Mouse (Mus musculus) heart, embryonic 12.5 days (tissue): ENCODE measurements at regions not wholly inside any gene's neighbourhood (a gene's known extent, or its start where the extent isn't known, plus 50 kb on each side); places are given as distances from the start of the nearest gene placed in this dataset.

Experiments
- ATAC-seq: fragments of 200-750 bp; cut with Nextera tagmentation; 2 replicates; pipeline ENCODE4 v1.8.0; 2017; ENCODE audit warnings: moderate TSS enrichment, moderate library complexity; ENCODE audit not compliant: insufficient number of reproducible peaks, low FRiP score
- H3K27ac ChIP-seq: fragments of 300-500 bp; sonication (generic); 2 replicates; pipeline ENCODE4 v1.5.1; 2016; ENCODE audit warnings: mild to moderate bottlenecking, moderate library complexity; ENCODE audit not compliant: poor library complexity, severe bottlenecking
- H3K27me3 ChIP-seq: fragments of 300-500 bp; sonication (generic); replicated peaks from 2 replicates; pipeline ENCODE4 v1.6.1; 2016; ENCODE audit warnings: mild to moderate bottlenecking, moderate library complexity
- H3K36me3 ChIP-seq: fragments of 300-500 bp; sonication (generic); 2 replicates; pipeline ENCODE4 v1.6.1; 2016; ENCODE audit warnings: mild to moderate bottlenecking, moderate library complexity
- H3K4me1 ChIP-seq: fragments of 300-500 bp; sonication (generic); replicated peaks from 2 replicates; pipeline ENCODE4 v1.6.1; 2016; ENCODE audit warnings: mild to moderate bottlenecking
- H3K4me2 ChIP-seq: fragments of 300-500 bp; sonication (generic); 2 replicates; pipeline ENCODE4 v1.6.1; 2016; ENCODE audit warnings: mild to moderate bottlenecking, moderate library complexity
- H3K4me3 ChIP-seq: fragments of 300-500 bp; sonication (generic); 2 replicates; pipeline ENCODE4 v1.5.1; 2016; ENCODE audit warnings: mild to moderate bottlenecking
- H3K9ac ChIP-seq: fragments of 300-500 bp; sonication (generic); 2 replicates; pipeline ENCODE4 v1.6.1; 2016; ENCODE audit warnings: mild to moderate bottlenecking, moderate library complexity
- H3K9me3 ChIP-seq: fragments of 300-500 bp; sonication (generic); replicated peaks from 2 replicates; pipeline ENCODE4 v1.6.1; 2016; ENCODE audit warnings: mild to moderate bottlenecking, moderate library complexity
- WGBS: fragments of 180-500 bp; shearing (Covaris S2); methylation state at CpG from one replicate; pipeline ENCODE4 v1.1.7; 2016; 5-methylcytosine and 5-hydroxymethylcytosine counted together

DNA sequence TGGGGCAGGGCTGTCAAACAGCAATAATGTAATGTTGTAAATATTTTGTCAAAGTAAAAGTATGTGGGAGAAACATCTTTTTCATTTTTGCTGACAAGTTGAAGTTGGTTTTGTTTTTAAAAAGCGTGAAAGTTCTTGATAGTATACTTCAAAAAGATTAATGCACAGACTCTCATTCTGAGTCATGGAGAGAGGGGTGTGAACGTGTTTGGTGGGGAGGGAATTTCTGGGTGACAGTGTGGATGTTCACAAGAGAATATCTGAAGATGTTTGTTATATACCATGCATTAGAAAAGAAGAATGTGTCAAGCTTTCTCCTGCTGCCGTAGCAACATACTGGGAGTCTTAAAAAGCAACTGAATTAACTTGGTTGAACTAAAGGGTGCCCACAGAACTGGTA lies 57.0 kb downstream of the Rps29 start:
- H3K4me3 ChIP-seq, result no peak overlapping the region
- H3K9me3 ChIP-seq, result no peaks in the 10 kb centered on the region
- no peaks in the 10 kb centered on the region for H3K4me1 ChIP-seq
- H3K4me2 ChIP-seq, result no peak overlapping the region
- H3K9ac ChIP-seq, result no peak overlapping the region
- no peak for ATAC-seq
- no peaks in the 10 kb centered on the region for H3K36me3 ChIP-seq
- H3K27me3 ChIP-seq, result no peaks in the 10 kb centered on the region
- WGBS, result 61% methylated on average over 3 of the region's 3 CpGs
- H3K27ac ChIP-seq, result no peak overlapping the region

DNA sequence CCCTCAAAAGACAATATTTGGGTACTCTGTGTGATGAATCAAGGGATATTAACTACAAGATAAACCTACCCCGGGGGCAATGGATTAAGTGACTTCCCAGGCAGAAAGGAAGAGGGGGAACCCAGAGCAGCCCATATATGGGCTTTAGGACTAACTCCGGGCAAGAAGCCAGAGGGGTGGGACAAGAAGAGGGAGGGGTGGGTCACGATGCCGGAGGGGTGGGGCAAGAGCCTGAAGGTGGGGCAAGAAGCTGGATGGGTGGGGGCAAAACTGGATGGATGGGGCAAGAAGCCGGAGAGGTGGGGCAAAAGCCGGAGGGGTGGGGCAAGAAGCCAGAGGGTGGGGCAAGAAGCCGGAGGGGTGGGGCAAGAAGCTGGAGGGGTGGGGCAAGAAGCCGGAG lies 64.1 kb downstream of the Rps29 start:
- no peaks in the 10 kb centered on the region for H3K4me1 ChIP-seq
- no peak overlapping the region for H3K9ac ChIP-seq
- no peak overlapping the region for H3K27ac ChIP-seq
- H3K4me3 ChIP-seq, result no peak overlapping the region
- no peak for ATAC-seq
- no peak overlapping the region for H3K4me2 ChIP-seq
- H3K36me3 ChIP-seq, result no peaks in the 10 kb centered on the region
- 73% methylated on average over 8 of the region's 8 CpGs for WGBS
- H3K9me3 ChIP-seq, result no peaks in the 10 kb centered on the region
- H3K27me3 ChIP-seq, result no peaks in the 10 kb centered on the region

DNA sequence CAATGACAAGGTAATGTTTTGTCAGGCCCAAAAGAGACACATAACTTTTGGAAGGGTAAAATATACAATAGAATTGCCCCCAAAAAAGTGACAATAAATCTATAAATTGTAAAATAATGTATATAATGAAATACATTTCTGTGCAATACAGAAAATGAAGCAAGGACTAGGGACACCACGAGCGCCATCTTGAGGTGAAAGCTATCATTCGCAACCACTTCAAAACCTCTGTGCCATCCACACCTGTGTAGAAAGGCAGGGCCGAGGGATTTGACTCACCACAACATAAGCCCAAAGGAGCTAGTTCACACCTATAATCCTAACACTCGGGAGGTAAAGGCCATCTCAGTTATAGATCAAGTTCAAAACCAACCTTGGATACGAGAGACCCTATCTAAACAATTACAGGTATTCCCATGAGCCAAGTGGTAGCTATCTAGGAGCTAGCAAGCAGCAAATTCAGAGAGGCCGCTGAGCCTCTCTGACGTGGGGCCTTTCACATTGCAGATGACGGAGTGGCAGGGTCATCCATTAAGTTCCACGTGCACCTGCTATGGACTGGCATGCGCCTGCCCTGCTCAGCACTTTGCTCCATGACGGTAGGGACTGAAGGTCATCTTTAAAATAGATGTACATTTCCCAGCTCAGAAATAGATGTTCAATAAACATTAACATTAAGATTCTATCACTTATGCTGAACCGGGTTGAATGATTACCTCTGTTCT lies 65.8 kb downstream of the Rps29 start:
- Histone ChIP-seq H3K9ac (no peak overlapping the region), H3K9me3 (0 out of 2 replicates have a peak, but pooled peaks cover 4% of the 10 kb centered on the region), H3K27me3 (no peaks in the 10 kb centered on the region), H3K36me3 (no peaks in the 10 kb centered on the region), H3K4me1 (no peaks in the 10 kb centered on the region), H3K27ac (no peak overlapping the region), H3K4me3 (no peak overlapping the region), H3K4me2 (no peak overlapping the region)
- WGBS, result 57% methylated on average over 13 of the region's 13 CpGs
- ATAC-seq, result no peak

DNA sequence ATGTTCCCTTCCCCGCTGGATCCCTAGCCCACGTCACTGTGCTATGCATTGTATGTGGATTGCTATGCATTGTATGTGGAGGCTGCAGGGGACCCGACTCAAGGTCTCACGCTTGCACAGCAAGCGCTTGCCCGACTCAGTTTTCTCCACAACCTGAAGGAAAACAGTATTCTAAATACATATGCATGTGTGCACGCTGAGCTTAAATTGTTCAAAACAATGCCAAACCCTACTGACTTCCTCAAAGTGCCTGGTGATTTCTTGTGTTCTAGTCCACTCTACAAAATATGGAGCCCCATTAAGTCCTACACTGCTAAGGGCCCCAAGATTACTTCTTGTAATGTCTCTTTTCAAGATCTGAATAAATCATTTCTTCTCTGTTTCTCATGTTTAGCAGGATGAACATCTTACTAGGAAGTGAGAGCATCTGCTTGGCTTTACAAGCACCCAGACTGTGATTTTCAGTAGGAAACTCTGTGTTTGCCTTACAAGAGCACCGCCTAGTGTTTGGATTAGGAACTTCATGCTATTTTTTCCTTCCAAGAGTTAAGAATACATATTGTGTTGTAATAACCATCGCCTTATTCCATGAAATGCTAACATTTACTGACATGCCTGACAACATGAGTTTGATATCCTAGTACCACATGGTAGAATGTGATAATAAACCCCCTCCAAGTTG lies 70.9 kb downstream of the Rps29 start:
- no peaks in the 10 kb centered on the region for H3K36me3 ChIP-seq
- peak overlapping the region; percentile 15; the same call in 1 of the 2 replicates for H3K4me3 ChIP-seq
- 57% methylated on average over 9 of the region's 9 CpGs for WGBS
- H3K9ac ChIP-seq, result no peak overlapping the region
- H3K27me3 ChIP-seq, result peaks cover 7% of the 10 kb centered on the region; the same call in 1 of the 2 replicates
- no peak overlapping the region for H3K27ac ChIP-seq
- H3K9me3 ChIP-seq, result 0 out of 2 replicates have a peak, but pooled peaks cover 4% of the 10 kb centered on the region
- peak overlapping the region; percentile 36 for H3K4me2 ChIP-seq
- no peaks in the 10 kb centered on the region for H3K4me1 ChIP-seq
- ATAC-seq, result no peak

DNA sequence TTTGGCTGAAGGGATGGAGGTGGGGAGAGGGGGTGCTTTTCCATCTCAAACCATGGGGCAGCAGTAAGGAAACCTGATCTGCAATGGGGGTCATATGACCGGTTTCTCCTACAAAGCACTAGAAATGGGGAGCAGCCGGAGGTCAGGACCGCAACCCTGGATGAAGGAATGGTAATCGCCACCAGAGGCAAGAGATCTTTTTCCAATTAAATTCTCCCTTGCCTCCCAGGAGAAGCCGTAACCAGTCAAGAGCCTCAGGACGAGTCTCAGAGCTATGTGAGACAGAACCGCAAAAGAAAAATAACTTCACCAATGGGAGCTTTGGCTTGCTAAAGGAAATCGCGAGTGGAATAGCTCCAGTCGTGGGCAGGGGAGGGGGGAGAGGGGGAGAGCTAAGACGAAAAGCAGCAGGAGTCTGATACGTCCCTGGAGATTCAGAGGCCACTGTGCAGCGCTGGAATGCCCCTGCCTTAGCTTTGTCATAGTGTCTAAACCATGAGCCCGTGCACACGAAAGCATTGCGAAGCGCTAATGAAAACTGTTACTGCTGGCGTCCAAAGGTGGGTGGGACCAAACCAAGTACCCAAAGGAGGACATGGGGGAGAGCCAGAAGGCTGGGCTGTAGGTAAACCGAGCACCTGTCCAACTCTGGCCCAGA lies 73.3 kb downstream of the Rps29 start:
- Histone ChIP-seq H3K4me2 (peak overlapping the region; percentile 48), H3K36me3 (no peaks in the 10 kb centered on the region), H3K27me3 (peaks cover 7% of the 10 kb centered on the region; the same call in 1 of the 2 replicates), H3K4me1 (no peaks in the 10 kb centered on the region), H3K9me3 (0 out of 2 replicates have a peak, but pooled peaks cover 4% of the 10 kb centered on the region), H3K9ac (no peak overlapping the region), H3K27ac (no peak overlapping the region), H3K4me3 (no peak overlapping the region)
- ATAC-seq, result no peak
- 33% methylated on average over 19 of the region's 19 CpGs for WGBS

DNA sequence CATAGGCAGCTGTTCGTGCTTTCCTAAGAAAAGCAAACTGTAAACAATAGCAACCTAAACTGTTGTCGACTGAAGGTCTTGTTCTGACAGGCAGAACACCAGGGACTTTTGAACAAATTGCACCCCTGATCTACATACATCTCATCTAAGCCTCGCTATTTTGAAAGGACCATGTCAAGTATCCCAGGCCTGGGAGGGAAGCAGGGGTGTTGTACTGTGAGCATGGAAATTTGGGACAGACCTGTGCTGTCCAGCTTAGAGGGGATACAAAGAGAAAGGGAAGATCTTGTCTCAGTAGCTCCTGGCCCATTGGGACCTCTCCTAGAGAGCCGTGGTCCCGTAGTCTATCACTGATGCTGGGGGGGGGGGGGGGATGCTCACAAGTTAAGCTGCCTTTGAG lies 74.3 kb downstream of the Rps29 start:
- 76% methylated on average over 5 of the region's 5 CpGs for WGBS
- no peak overlapping the region for H3K9ac ChIP-seq
- H3K4me1 ChIP-seq, result no peaks in the 10 kb centered on the region
- no peak overlapping the region for H3K27ac ChIP-seq
- no peak overlapping the region for H3K4me2 ChIP-seq
- no peaks in the 10 kb centered on the region for H3K36me3 ChIP-seq
- 0 out of 2 replicates have a peak, but pooled peaks cover 4% of the 10 kb centered on the region for H3K9me3 ChIP-seq
- no peak overlapping the region for H3K4me3 ChIP-seq
- ATAC-seq, result no peak
- H3K27me3 ChIP-seq, result peaks cover 7% of the 10 kb centered on the region; the same call in 1 of the 2 replicates

DNA sequence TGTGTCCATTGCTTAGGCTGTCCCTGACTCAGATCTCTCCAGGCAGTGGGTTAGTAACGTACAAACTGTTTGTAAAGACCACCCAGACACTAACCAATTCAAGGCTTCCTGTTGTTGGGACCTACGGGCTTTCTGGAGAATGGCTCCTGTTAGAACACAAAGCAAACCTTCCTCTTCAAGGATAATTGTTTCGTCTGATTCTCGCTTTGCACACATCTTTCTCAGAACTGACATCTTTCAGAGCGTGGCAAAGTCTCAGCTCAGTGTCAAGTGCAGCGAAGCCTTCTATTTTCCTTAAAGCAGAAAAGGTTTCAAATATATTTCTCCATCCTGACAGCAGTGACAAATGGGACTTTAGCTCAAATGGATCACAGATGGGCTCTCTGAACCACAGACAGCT lies 76.9 kb downstream of the Rps29 start:
- 56% methylated on average over 6 of the region's 6 CpGs for WGBS
- ATAC-seq, result no peak

DNA sequence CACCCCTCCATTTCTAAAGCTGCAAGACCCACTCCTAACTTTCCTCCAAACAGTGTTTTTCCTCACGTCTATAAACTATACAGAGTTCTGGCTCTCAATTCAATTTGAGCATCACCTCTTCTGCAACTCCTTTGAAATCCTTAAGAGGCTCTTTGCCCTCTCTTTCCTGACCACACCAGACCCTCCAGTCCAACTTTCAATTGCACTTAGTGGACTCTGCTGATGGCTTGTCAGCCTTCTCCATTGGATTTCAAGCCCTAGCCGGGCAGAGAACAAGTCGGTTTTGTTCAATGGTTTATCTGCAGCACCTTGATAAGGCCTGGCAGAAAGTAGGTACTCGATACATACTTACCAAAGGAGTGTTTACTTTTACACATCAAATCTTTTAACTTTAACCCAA lies 119.4 kb downstream of the Rps29 start:
- 58% methylated on average over 4 of the region's 4 CpGs for WGBS
- no peaks in the 10 kb centered on the region for H3K27me3 ChIP-seq
- H3K4me3 ChIP-seq, result no peak overlapping the region
- no peaks in the 10 kb centered on the region for H3K36me3 ChIP-seq
- H3K4me2 ChIP-seq, result no peak overlapping the region
- H3K27ac ChIP-seq, result no peak overlapping the region
- no peak for ATAC-seq
- no peak overlapping the region for H3K9ac ChIP-seq
- no peaks in the 10 kb centered on the region for H3K4me1 ChIP-seq
- peaks cover 7% of the 10 kb centered on the region; the same call in 1 of the 2 replicates for H3K9me3 ChIP-seq

More for the DNA sequence above, 76.9 kb downstream of the Rps29 start:
- H3K4me1 ChIP-seq, result no peaks in the 10 kb centered on the region
- H3K9me3 ChIP-seq, result no peaks in the 10 kb centered on the region
- no peak overlapping the region for H3K27ac ChIP-seq
- H3K4me3 ChIP-seq, result no peak overlapping the region
- H3K9ac ChIP-seq, result no peak overlapping the region
- no peaks in the 10 kb centered on the region for H3K36me3 ChIP-seq
- H3K4me2 ChIP-seq, result no peak overlapping the region
- 0 out of 2 replicates have a peak, but pooled peaks cover 3% of the 10 kb centered on the region for H3K27me3 ChIP-seq

DNA sequence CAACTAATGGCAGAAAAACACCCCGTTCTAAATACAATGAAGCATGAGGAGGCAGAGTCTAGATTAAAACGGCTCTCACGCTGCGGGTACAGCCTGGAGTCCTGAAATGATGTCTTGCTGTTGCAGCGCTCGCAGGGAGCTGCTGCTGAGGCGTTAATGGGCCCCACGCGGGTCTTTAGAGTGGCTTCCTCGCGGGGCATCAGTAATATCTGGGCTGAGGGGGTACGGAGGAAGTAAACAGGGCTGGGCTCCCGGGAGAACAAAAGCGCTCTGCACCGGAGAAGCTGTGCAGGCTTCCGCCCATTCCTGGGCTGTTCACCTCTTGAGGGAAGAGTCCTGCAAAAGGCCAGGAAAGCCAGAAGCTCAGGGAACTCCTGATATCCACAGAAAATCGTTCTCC lies 135.4 kb downstream of the Rps29 start:
- Histone ChIP-seq H3K9me3 (no peaks in the 10 kb centered on the region), H3K9ac (no peak overlapping the region), H3K27ac (no peak overlapping the region), H3K4me1 (no peaks in the 10 kb centered on the region), H3K36me3 (no peaks in the 10 kb centered on the region), H3K27me3 (no peaks in the 10 kb centered on the region), H3K4me2 (peak overlapping the region; percentile 58), H3K4me3 (peak overlapping the region; percentile 23; the same call in 1 of the 2 replicates)
- 38% methylated on average over 17 of the region's 17 CpGs for WGBS
- no peak for ATAC-seq

DNA sequence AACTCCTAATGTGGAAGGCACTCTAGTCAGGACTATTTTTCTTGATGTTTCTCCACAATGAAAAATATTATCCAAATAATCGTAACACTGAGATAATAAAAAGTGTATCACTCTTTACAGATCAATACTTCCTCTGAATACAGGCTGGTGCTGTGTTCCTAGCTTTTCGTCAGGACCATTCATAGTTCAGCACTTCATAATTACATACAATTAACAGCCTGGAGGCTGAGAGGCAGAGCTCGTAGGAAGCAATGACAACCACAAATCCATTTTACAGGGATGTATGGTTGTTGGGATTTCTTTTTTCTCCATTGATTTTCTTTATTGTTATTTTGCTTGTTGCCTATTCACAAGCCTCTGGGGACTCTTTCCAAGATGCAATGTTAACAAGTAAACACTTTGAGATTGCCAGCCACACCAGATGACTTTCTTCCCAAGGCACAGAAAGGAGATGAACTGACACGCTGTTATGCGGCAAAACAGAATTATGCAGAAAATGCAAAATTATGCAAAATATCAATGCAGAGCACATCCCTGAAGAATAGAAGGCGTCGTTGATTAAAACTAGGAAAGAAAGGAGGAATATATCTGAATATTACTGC lies 142.2 kb downstream of the Rps29 start:
- Histone ChIP-seq H3K4me3 (no peak overlapping the region), H3K4me1 (no peaks in the 10 kb centered on the region), H3K9ac (no peak overlapping the region), H3K27ac (no peak overlapping the region), H3K27me3 (no peaks in the 10 kb centered on the region), H3K36me3 (no peaks in the 10 kb centered on the region), H3K9me3 (peaks cover 6% of the 10 kb centered on the region; the same call in 1 of the 2 replicates), H3K4me2 (no peak overlapping the region)
- no peak for ATAC-seq
- 84% methylated on average over 7 of the region's 7 CpGs for WGBS

DNA sequence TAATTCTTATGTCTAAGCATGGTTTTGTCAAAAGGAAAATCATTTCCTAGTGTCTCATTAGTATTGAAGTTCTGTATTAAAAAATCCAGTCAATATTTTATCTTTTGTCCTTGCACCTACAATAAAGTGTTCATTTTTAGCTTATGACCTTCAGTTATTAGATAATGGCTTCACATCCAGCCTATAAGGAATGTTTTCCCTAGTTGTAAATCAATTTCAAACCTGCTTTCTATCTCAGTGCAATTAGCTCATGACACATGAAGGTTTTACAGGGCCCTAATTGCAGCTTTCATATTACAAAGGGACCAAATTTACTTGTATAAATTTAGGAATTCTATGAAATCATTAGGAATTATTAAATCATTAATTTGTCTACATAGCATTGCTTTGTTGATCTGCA lies 153.8 kb downstream of the Rps29 start:
- no peak for ATAC-seq
- no peak overlapping the region for H3K9ac ChIP-seq
- H3K4me2 ChIP-seq, result no peak overlapping the region
- H3K4me1 ChIP-seq, result no peaks in the 10 kb centered on the region
- no peaks in the 10 kb centered on the region for H3K27me3 ChIP-seq
- no peak overlapping the region for H3K4me3 ChIP-seq
- H3K36me3 ChIP-seq, result no peaks in the 10 kb centered on the region
- no peaks in the 10 kb centered on the region; the same call in 1 of the 2 replicates for H3K9me3 ChIP-seq
- no peak overlapping the region for H3K27ac ChIP-seq
